30 mouse cellular contexts compared by ENCODE assay signal in the genomic region with DNA sequence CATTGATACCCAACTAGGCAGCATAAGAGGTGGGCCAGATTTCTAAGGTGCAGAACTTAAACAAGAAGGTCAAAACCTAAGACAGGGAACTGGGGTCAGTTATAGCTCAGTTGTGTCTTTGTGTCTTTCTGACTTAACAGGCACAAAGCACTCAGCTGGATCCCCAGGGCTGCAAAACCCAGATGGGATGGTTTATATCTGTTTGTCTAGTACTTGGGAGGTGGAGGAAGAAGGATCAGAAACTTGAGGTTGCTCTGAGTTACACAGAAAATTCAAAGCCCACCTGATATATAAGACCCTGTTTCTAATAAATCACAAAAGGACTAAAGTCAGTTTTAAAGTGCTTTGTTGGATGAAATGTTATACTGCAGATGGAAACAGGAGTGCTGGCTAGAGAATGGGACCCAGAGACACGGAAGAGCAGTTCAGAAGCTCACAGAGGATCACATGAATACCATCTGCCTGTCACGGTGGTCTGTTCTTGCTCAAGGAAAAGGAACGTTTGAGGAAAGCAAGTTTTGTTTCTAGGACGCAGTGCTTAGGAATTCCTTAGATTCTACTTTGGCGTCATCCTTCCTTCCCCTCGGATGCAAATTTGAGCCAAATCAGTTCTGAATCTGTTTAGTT. TPM values are rescaled to one million over a fixed set of nuclear protein-coding genes. Genes with fewer than 3 reads are reported as not detected.
DNase-seq lines count a peak whose midpoint lies in the region; ATAC-seq and TF ChIP-seq lines count a peak whose summit lies in the region.
"Had no signal": no experiment of that assay in that cellular context is flagged by ENCODE, and none has a peak within 500 bp of the region (broad histone marks: within the 10 kb centered on the region; RNA-seq: fewer than 3 reads in every experiment).

No protein-coding gene starts in this region.

- intact Hi-C loops in heart, postnatal 36 days (cut with DNase I) = no loop called here

- no peaks in the 10 kb centered on the region for H3K36me3 ChIP-seq in kidney, embryonic 15.5 days
- no peaks in the 10 kb centered on the region for H3K36me3 ChIP-seq in stomach, embryonic 15.5 days
- H3K36me3 ChIP-seq in stomach, postnatal 0 days (ENCODE audit: control insufficient read depth, insufficient read depth, low read length) = no peaks in the 10 kb centered on the region
- H3K36me3 ChIP-seq: embryonic facial prominence, embryonic 15.5 days; G1E; heart, embryonic 12.5 days; heart, embryonic 15.5 days had no signal

- ATAC-seq in kidney, embryonic 15.5 days (replicated peaks; ENCODE audit: low FRiP score) = peak; percentile 82
- no peak for ATAC-seq in stomach, embryonic 15.5 days (ENCODE audit: insufficient read depth, low FRiP score, low read depth)
- no peak; the same call in 1 of the 2 replicates for ATAC-seq in stomach, postnatal 0 days (ENCODE audit: low FRiP score, low TSS enrichment)
- ATAC-seq: forebrain, embryonic 14.5 days; forebrain, postnatal 0 days; hindbrain, postnatal 0 days; Patski had no signal

- peak; percentile 40 for DNase-seq in heart, adult 11 months
- DNase-seq in heart, postnatal 36 days = no peak
- no peak for DNase-seq in kidney, postnatal 4 days
- DNase-seq in stomach, postnatal 0 days (ENCODE audit: low spot score) = no peak
- DNase-seq in adrenal gland, adult (ENCODE audit: inconsistent age in 2 of 2, low spot score in 1 of 2) = no peak
- DNase-seq: adrenal gland, adult 2 months; adrenal gland, postnatal 14 days; B cell, adult 2 months; cerebellum, adult 11 months; cerebellum, adult 8-10 months; cerebellum, postnatal 10 days; cerebellum, postnatal 36 days; embryo, embryonic 11 days; forebrain, postnatal 0 days; gastrocnemius, adult 2 months; gastrocnemius, postnatal 14 days; heart, adult 18-20 months; heart, postnatal 10 days; heart, postnatal 4 days had no signal

- no peaks in the 10 kb centered on the region for H3K27me3 ChIP-seq in kidney, embryonic 15.5 days
- H3K27me3 ChIP-seq in stomach, embryonic 15.5 days (replicated peaks) = no peaks in the 10 kb centered on the region
- H3K27me3 ChIP-seq in stomach, postnatal 0 days (ENCODE audit: control insufficient read depth, insufficient read depth, low read length) = no peaks in the 10 kb centered on the region
- H3K27me3 ChIP-seq: CH12.LX; embryonic facial prominence, embryonic 15.5 days; heart, embryonic 12.5 days; heart, embryonic 15.5 days; Patski had no signal

- no peaks in the 10 kb centered on the region for H3K4me1 ChIP-seq in kidney, embryonic 15.5 days
- H3K4me1 ChIP-seq in stomach, embryonic 15.5 days = no peaks in the 10 kb centered on the region
- no peaks in the 10 kb centered on the region for H3K4me1 ChIP-seq in stomach, postnatal 0 days (replicated peaks; ENCODE audit: control insufficient read depth, insufficient read depth)
- H3K4me1 ChIP-seq: embryonic facial prominence, embryonic 15.5 days; heart, embryonic 12.5 days; heart, embryonic 15.5 days had no signal

- no peaks in the 10 kb centered on the region for H3K9me3 ChIP-seq in kidney, embryonic 15.5 days (replicated peaks)
- H3K9me3 ChIP-seq in stomach, embryonic 15.5 days = no peaks in the 10 kb centered on the region
- no peaks in the 10 kb centered on the region for H3K9me3 ChIP-seq in stomach, postnatal 0 days (ENCODE audit: control insufficient read depth, low read length)
- H3K9me3 ChIP-seq: embryonic facial prominence, embryonic 15.5 days; heart, embryonic 12.5 days; heart, embryonic 15.5 days had no signal

- H3K27ac ChIP-seq in kidney, embryonic 15.5 days = peak overlapping the region; percentile 14; the same call in 1 of the 2 replicates
- H3K27ac ChIP-seq in stomach, embryonic 15.5 days = peak overlapping the region; percentile 2; the same call in 1 of the 2 replicates
- no peak overlapping the region for H3K27ac ChIP-seq in stomach, postnatal 0 days (replicated peaks)
- H3K27ac ChIP-seq: embryonic facial prominence, embryonic 15.5 days; gastrocnemius, adult 2 months; heart, embryonic 15.5 days; hindbrain, embryonic 14.5 days; hindbrain, postnatal 0 days had no signal

- no peak for TF ChIP-seq EP300 in stomach, postnatal 0 days (optimal IDR thresholded peaks at IDR 0.05)

- H3K4me2 ChIP-seq in kidney, embryonic 15.5 days = no peak overlapping the region
- no peak overlapping the region for H3K4me2 ChIP-seq in stomach, embryonic 15.5 days
- H3K4me2 ChIP-seq in stomach, postnatal 0 days (replicated peaks; ENCODE audit: low read depth) = no peak overlapping the region
- H3K4me2 ChIP-seq: embryonic facial prominence, embryonic 15.5 days; heart, embryonic 12.5 days; heart, embryonic 15.5 days; hindbrain, embryonic 14.5 days had no signal

- no peak overlapping the region for H3K4me3 ChIP-seq in kidney, embryonic 15.5 days (replicated peaks)
- H3K4me3 ChIP-seq in stomach, embryonic 15.5 days (replicated peaks) = no peak overlapping the region
- H3K4me3 ChIP-seq in stomach, postnatal 0 days (ENCODE audit: low read depth, low read length) = no peak overlapping the region
- H3K4me3 ChIP-seq: embryonic facial prominence, embryonic 15.5 days; gastrocnemius, adult 2 months; heart, embryonic 12.5 days; heart, embryonic 15.5 days had no signal

- TF ChIP-seq CTCF in stomach, postnatal 0 days (IDR thresholded peaks at IDR 0.05; ENCODE audit: low read depth) = no peak

- WGBS in kidney, embryonic 15.5 days = 51% methylated on average over 6 of the region's 6 CpGs
- 31% methylated on average over 6 of the region's 6 CpGs for WGBS in stomach, embryonic 15.5 days
- 50% methylated on average over 6 of the region's 6 CpGs for whole genome bisulfite sequencing in stomach, postnatal 0 days

- no peak overlapping the region for H3K9ac ChIP-seq in kidney, embryonic 15.5 days
- H3K9ac ChIP-seq in stomach, embryonic 15.5 days = no peak overlapping the region
- H3K9ac ChIP-seq in stomach, postnatal 0 days (ENCODE audit: low read length) = no peak overlapping the region
- H3K9ac ChIP-seq: embryonic facial prominence, embryonic 15.5 days; forebrain, postnatal 0 days; heart, embryonic 12.5 days; heart, embryonic 15.5 days; hindbrain, embryonic 14.5 days had no signal

RNA-seq across cellular contexts. Expression of gene Pde3a, which starts 16.2 kb away (rescaled TPM):
- total RNA-seq in heart, postnatal 36 days (2021) = 10 to 100 TPM; 51.1 to 64.5 TPM
- 10.5 and 12.0 TPM in 2 replicates for polyA plus RNA-seq in kidney, embryonic 15.5 days (2015; fragmentation: Nextera tagmentation; extraction: Ambion mirVana)
- 10.6 and 12.8 TPM in 2 replicates for polyA plus RNA-seq in stomach, embryonic 15.5 days (2015; fragmentation: Nextera tagmentation; extraction: Ambion mirVana)
- 4.0 and 4.1 TPM in 2 replicates for polyA plus RNA-seq in stomach, postnatal 0 days (2015; fragmentation: Nextera tagmentation; extraction: Ambion mirVana)
- polyA plus RNA-seq: G1E had no signal
